Mouse (Mus musculus) heart, adult 8-10 months (tissue): ENCODE measurements at regions not wholly inside any gene's neighbourhood (a gene's known extent, or its start where the extent isn't known, plus 50 kb on each side); places are given as distances from the start of the nearest gene placed in this dataset.
A peak's percentile ranks its signal among the peaks of the same experiment; 100 is the strongest.

ENCODE experiments used
- DNase-seq: peaks from one replicate; pipeline ENCODE4 v3.0.0; 2022; ENCODE audit warnings: low spot score

GRCm38 (mm10) chr5:111506821-111507220, 89.7 kb downstream of the Mn1 start:
- DNase-seq = peak; percentile 56

DNA sequence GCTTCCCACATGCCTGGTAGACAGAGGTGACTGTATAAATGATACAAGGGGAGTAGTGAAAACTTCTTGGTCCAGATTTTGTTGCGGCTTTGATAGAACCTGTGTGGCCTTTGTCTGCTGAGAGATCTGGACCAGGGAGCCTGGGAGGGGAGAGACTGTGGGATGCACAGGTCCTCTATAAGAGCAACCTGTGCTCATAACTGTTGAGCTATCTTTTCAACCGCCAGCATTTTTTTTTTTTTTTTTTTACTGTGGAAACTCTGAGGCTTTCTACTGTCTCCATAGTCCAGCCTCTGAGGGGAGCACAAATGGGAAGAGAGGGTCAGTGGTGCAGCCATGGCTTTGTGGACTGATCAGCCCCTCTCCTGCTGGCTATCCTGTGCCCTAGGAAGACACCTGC, 90.2 kb downstream of the Mn1 start:
- no peak for DNase-seq

DNA sequence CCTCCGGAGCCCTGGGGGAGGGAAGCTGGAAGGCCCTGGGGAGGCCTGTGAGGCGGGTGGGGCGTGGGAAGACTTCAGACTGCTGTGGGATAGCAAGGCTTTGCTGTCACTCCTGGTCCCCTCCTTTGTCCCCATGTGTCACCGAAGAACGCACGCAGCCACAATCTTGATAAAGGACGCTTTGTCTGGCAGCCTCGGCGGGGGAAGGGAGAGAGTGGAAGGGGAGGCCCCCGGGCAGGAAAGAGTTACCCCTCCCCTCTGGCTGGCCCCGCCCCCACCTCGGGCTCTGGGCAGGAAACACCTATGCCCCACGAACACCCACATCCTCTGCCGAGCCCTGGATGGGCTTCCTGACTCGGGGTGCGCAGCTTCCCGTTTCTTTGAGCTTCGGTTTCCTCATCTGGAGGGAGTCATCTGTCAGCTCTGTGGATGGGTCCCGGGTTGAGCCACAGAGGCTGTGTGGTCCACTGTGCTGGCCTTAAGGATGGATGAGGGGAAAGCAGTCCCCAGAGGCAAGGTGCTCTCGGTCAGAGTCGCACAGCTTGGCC, 91.9 kb downstream of the Mn1 start:
- DNase-seq = no peak

- DNase-seq = no peak
Observed at GRCm38 (mm10) chr5:111509575-111510057, 92.5 kb downstream of the Mn1 start.

- DNase-seq = no peak
Observed at GRCm38 (mm10) chr5:111510183-111510878, 93.2 kb downstream of the Mn1 start.

DNA sequence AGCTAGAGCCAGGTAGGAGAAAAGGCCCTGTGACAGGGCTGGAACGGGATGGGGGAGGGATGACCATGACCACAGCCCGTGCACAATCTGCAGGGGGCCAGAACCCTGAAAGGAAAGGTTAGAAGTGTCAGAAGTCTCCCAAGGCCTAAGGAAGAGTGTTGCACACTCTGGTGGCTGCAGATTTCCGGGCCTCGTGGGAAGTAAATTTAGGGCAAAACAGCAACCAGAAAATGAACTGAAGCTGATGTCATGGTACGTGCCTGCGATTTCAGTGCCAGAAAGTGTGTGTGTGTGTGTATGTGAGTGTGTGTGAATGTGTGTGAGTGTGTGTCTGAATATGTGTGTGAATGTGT, 93.7 kb downstream of the Mn1 start:
- no peak for DNase-seq

GRCm38 (mm10) chr5:111511982-111512381, 94.8 kb downstream of the Mn1 start:
- no peak for DNase-seq

DNA sequence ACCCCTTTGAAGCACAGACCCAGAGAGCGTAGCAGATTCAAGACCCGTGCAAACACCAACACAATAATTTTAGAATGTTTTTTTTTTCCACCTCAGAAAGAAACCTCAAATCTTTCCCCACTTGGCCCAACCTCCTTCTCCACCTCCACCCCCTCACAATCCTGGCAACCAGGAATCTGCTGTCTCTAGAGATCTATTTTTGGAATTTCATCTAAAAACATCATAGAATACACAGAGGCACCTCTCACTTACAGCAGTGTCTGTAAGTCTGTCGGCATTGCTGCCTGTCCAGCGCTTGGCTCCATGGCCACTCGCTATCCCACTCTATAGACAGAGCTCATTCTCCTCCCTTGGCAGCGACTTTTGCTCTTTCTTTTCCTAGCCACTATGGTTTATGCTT, 96.8 kb downstream of the Mn1 start:
- DNase-seq = no peak

- DNase-seq = no peak
Observed at GRCm38 (mm10) chr5:111519059-111519458, 101.9 kb downstream of the Mn1 start.

DNA sequence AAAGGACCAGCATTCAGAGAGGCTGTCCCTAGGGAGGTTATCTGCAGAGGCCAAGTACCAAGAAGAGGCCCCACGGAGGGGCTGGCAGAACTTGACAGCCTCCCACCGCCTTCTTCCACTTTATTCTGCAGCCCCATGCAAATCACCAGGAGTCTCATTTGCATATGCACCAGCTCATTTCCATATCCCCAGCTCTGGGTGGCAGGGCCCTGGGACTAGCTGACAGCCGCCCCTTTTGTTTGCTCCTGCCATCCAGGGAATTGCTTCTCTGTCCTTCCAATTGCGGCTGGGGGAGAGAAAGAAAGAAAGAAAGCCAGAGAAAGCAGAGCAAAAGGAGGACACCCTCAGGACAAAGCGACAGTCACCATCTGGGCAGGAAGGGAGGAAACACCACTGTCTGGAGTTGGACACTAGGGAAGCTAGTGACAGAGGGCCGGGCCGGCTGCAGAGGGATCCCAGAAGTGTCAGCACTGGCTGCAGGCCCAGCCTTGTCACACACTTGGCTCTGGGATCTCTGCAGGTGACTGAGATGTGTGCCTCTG, 102.4 kb downstream of the Mn1 start:
- DNase-seq = no peak

DNA sequence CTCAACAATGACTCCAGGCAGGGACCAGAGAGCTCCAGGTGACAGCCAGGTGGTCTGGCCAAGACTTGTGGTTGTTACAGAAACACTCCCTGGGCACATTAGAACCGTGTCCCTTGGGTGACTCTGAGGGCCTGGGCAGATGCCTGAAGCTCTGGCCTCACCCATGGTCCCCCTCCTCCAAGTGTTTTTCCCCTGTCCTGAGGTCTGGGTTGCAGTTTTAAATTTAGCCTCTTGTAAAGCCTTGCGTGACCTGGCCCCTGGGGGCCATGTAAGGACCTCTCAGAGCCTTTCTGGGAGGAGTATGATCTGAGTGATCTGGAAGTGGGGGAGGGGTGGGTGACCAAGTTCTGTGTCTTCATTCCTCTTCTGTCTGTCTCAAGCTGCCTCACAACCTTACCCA, 104.7 kb downstream of the Mn1 start:
- DNase-seq = no peak

DNA sequence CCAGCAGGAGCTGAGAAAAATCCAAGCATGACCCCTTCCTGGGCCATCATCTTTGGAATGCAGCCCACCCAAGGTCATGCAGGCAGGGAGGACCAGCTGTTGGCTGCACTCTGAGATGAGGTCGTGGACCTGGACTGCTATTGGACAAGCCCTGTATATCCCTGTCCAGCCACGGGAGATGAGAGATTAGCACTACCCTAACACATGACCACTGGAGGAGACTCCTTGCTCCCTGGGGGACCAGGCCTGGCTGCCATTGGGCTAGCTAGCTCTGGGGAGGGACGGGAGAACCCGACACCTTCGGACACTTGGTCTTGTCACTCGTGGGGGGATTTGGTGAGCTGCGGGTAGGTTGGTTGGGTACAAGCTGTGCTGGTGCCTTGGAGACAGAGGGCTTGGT, 105.4 kb downstream of the Mn1 start:
- DNase-seq = no peak

- no peak for DNase-seq
Observed at GRCm38 (mm10) chr5:111527741-111528140, 110.6 kb downstream of the Mn1 start.

DNA sequence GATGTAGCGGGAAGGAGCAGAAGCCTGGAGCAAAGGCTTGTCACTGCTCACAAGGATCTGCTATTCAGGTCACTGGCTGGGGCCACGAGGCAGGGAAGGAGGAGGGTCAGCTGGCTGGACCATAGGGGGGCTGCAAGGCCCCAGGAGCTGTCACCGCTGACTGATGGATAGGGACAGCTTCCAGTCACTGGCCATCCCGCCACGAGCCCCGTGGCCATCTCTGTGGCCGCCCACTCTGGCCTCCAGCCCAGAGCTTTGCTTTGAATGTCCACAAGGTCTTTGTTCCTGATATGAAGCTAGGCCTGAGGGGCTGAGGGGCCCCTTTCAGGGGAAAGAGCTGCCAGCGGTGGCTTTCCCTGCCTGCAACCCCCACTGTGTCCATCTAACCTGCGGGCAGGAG, 111.9 kb downstream of the Mn1 start:
- DNase-seq = no peak

GRCm38 (mm10) chr5:111530628-111531524, 113.7 kb downstream of the Mn1 start:
- no peak for DNase-seq

DNA sequence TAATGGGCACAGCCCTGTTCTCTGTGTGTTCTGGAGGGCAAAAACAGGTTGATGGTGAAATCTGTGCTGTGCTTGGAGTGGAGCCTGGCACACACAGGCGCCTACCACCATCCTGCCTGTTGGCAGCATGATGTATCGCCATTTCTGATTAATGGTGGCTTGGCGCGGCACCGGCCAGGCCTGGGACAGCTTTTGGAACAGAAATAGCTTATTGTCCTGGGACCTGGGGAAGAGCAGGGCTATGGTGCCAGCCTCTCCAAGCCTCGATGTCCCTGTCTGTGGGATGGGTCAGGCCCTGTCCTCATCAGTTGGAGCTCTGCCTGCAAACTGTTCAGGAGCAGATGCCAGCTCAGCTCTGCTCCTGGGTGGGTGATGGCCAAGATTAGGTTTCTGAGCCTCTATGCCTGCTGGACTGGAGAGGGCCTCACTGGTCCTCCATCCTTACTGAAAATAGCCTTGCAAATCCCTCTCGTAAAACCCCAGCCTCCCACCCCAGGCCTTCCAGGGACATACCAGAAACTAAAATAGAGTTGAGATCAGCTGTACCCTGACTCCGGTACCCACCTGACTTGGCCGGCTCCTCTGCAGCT, 115.4 kb downstream of the Mn1 start:
- peak; percentile 42 for DNase-seq

DNA sequence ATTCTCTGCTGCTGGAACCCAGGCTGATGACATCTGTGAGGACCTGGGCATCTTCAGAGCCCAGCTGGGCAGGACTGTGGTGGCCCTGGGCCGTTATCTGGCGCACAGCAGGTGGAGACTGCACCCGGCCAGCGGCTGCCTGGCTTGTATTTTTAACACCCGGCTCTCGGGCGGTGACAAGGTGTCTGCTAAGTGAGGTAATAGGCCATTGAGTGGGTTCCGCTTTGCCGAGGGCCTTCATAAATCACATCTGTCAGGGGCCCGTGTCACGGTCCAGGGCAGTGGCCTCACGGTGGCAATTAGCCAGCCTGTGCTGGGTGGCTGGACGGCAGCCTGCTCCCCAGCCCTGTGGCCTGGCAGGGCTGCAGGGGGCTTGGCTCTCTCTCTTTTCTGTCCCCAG, 118.8 kb downstream of the Mn1 start:
- DNase-seq = peak; percentile 50

GRCm38 (mm10) chr5:111538560-111539450, 121.6 kb downstream of the Mn1 start:
- DNase-seq = no peak

DNA sequence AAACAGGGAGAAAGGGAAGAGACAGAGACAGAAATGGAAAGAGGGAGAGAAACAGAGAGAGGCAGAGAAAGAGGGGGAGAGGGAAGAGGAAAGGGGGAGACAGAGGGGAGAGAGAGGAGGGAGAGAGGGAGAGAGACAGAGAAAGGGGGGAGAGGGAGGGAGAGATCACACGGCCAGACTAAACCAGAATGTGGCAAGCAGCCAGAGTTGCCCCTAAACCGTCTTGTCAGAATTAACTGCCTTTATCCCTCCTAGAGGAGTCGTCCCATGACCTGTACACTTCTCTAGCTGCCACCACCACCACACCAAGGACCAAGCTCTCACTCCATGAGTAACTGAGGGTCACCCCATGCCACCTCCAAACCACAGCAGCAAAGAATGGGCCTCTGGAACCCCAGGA, 123.3 kb downstream of the Mn1 start:
- DNase-seq = no peak

- DNase-seq = no peak
Observed at GRCm38 (mm10) chr5:111542077-111542476, 124.9 kb downstream of the Mn1 start.
